Mouse (Mus musculus): ENCODE results near the gene Abtb2. TPM values are rescaled to one million over a fixed set of nuclear protein-coding genes. Genes with fewer than 3 reads are reported as not detected.

Gene Abtb2
- polyA plus RNA-seq, 1 experiment from 2014 or later = 9.7 TPM

GRCm38 (mm10) chr2:103670276-103670680 is 104.2 kb downstream of the Abtb2 start:
- no peaks in the 10 kb centered on the region for H3K27me3 ChIP-seq (ENCODE audit: control insufficient read depth, insufficient read depth, low read length)
- DNase-seq (ENCODE audit: low spot score) (no peak), ATAC-seq (replicated peaks; ENCODE audit: insufficient number of reproducible peaks, low FRiP score, low TSS enrichment, low read depth) (peak; percentile 45; the same call in 1 of the 2 replicates)
- H3K9ac ChIP-seq (replicated peaks; ENCODE audit: low read length) = no peak overlapping the region
- no peak overlapping the region for H3K27ac ChIP-seq (replicated peaks; ENCODE audit: low read depth, low read length)
- H3K36me3 ChIP-seq (replicated peaks; ENCODE audit: control insufficient read depth, insufficient read depth, low read depth, low read length) = no peaks in the 10 kb centered on the region
- H3K4me3 ChIP-seq (ENCODE audit: low read depth, low read length) = no peak overlapping the region
- H3K9me3 ChIP-seq (replicated peaks; ENCODE audit: control insufficient read depth, low read length) = no peaks in the 10 kb centered on the region
- H3K4me2 ChIP-seq (ENCODE audit: low read depth, low read length) = no peak overlapping the region
- H3K4me1 ChIP-seq (ENCODE audit: control insufficient read depth, insufficient read depth, low read length) = no peaks in the 10 kb centered on the region; the same call in 1 of the 2 replicates
- 70% methylated on average over 3 of the region's 3 CpGs for WGBS

- no peak for ATAC-seq (replicated peaks; ENCODE audit: insufficient number of reproducible peaks, low FRiP score, low TSS enrichment, low read depth)
- H3K9me3 ChIP-seq (replicated peaks; ENCODE audit: control insufficient read depth, low read length) = no peaks in the 10 kb centered on the region
- no peaks in the 10 kb centered on the region for H3K27me3 ChIP-seq (ENCODE audit: control insufficient read depth, insufficient read depth, low read length)
- no peaks in the 10 kb centered on the region; the same call in none of the 2 replicates for H3K4me1 ChIP-seq (ENCODE audit: control insufficient read depth, insufficient read depth, low read length)
- H3K4me3 ChIP-seq (ENCODE audit: low read depth, low read length) = no peak overlapping the region
- no peak overlapping the region for H3K4me2 ChIP-seq (ENCODE audit: low read depth, low read length)
- H3K36me3 ChIP-seq (replicated peaks; ENCODE audit: control insufficient read depth, insufficient read depth, low read depth, low read length) = no peaks in the 10 kb centered on the region
- H3K9ac ChIP-seq (replicated peaks; ENCODE audit: low read length) = no peak overlapping the region
- DNase-seq (ENCODE audit: low spot score) = no peak
- 73% methylated on average over 7 of the region's 7 CpGs for WGBS
- no peak overlapping the region for H3K27ac ChIP-seq (replicated peaks; ENCODE audit: low read depth, low read length)
These were observed 106.5 kb downstream of the Abtb2 start for GRCm38 (mm10) chr2:103672573-103673119.

GRCm38 (mm10) chr2:103673609-103674008 is 107.5 kb downstream of the Abtb2 start:
- H3K4me2 ChIP-seq (ENCODE audit: low read depth, low read length) = no peak overlapping the region
- no peak overlapping the region for H3K27ac ChIP-seq (replicated peaks; ENCODE audit: low read depth, low read length)
- no peak overlapping the region for H3K4me3 ChIP-seq (ENCODE audit: low read depth, low read length)
- ATAC-seq (replicated peaks; ENCODE audit: insufficient number of reproducible peaks, low FRiP score, low TSS enrichment, low read depth) = no peak
- WGBS = 86% methylated on average over 4 of the region's 4 CpGs
- no peaks in the 10 kb centered on the region for H3K27me3 ChIP-seq (ENCODE audit: control insufficient read depth, insufficient read depth, low read length)
- H3K9me3 ChIP-seq (replicated peaks; ENCODE audit: control insufficient read depth, low read length) = no peaks in the 10 kb centered on the region
- no peak overlapping the region for H3K9ac ChIP-seq (replicated peaks; ENCODE audit: low read length)
- no peak for DNase-seq (ENCODE audit: low spot score)
- no peaks in the 10 kb centered on the region; the same call in none of the 2 replicates for H3K4me1 ChIP-seq (ENCODE audit: control insufficient read depth, insufficient read depth, low read length)
- H3K36me3 ChIP-seq (replicated peaks; ENCODE audit: control insufficient read depth, insufficient read depth, low read depth, low read length) = no peaks in the 10 kb centered on the region

GRCm38 (mm10) chr2:103675391-103675790 is 109.3 kb downstream of the Abtb2 start:
- no peak for DNase-seq (ENCODE audit: low spot score)
- Histone ChIP-seq H3K9me3 (replicated peaks; ENCODE audit: control insufficient read depth, low read length) (no peaks in the 10 kb centered on the region), H3K36me3 (replicated peaks; ENCODE audit: control insufficient read depth, insufficient read depth, low read depth, low read length) (no peaks in the 10 kb centered on the region), H3K4me2 (ENCODE audit: low read depth, low read length) (no peak overlapping the region), H3K27me3 (ENCODE audit: control insufficient read depth, insufficient read depth, low read length) (no peaks in the 10 kb centered on the region), H3K4me1 (ENCODE audit: control insufficient read depth, insufficient read depth, low read length) (no peaks in the 10 kb centered on the region; the same call in none of the 2 replicates), H3K27ac (replicated peaks; ENCODE audit: low read depth, low read length) (no peak overlapping the region), H3K4me3 (ENCODE audit: low read depth, low read length) (no peak overlapping the region), H3K9ac (replicated peaks; ENCODE audit: low read length) (no peak overlapping the region)
- WGBS = 86% methylated on average over 5 of the region's 5 CpGs
- ATAC-seq (replicated peaks; ENCODE audit: insufficient number of reproducible peaks, low FRiP score, low TSS enrichment, low read depth) = no peak

- 25% methylated on average over 2 of the region's 2 CpGs for WGBS
- H3K4me2 ChIP-seq (ENCODE audit: low read depth, low read length) = no peak overlapping the region
- H3K36me3 ChIP-seq (replicated peaks; ENCODE audit: control insufficient read depth, insufficient read depth, low read depth, low read length) = no peaks in the 10 kb centered on the region
- DNase-seq (ENCODE audit: low spot score) (peak; percentile 83), ATAC-seq (replicated peaks; ENCODE audit: insufficient number of reproducible peaks, low FRiP score, low TSS enrichment, low read depth) (0 out of 2 replicates have a peak, but pooled peaks have one; percentile 20)
- no peaks in the 10 kb centered on the region for H3K9me3 ChIP-seq (replicated peaks; ENCODE audit: control insufficient read depth, low read length)
- H3K27ac ChIP-seq (replicated peaks; ENCODE audit: low read depth, low read length) = no peak overlapping the region
- H3K4me3 ChIP-seq (ENCODE audit: low read depth, low read length) = no peak overlapping the region
- H3K9ac ChIP-seq (replicated peaks; ENCODE audit: low read length) = no peak overlapping the region
- no peaks in the 10 kb centered on the region for H3K27me3 ChIP-seq (ENCODE audit: control insufficient read depth, insufficient read depth, low read length)
- H3K4me1 ChIP-seq (ENCODE audit: control insufficient read depth, insufficient read depth, low read length) = no peaks in the 10 kb centered on the region; the same call in none of the 2 replicates
These were observed 110.7 kb downstream of the Abtb2 start for GRCm38 (mm10) chr2:103676808-103677207.

- Histone ChIP-seq H3K4me1 (ENCODE audit: control insufficient read depth, insufficient read depth, low read length) (no peaks in the 10 kb centered on the region; the same call in none of the 2 replicates), H3K9ac (replicated peaks; ENCODE audit: low read length) (no peak overlapping the region), H3K27ac (replicated peaks; ENCODE audit: low read depth, low read length) (no peak overlapping the region), H3K36me3 (replicated peaks; ENCODE audit: control insufficient read depth, insufficient read depth, low read depth, low read length) (no peaks in the 10 kb centered on the region), H3K4me3 (ENCODE audit: low read depth, low read length) (no peak overlapping the region), H3K4me2 (ENCODE audit: low read depth, low read length) (no peak overlapping the region), H3K9me3 (replicated peaks; ENCODE audit: control insufficient read depth, low read length) (no peaks in the 10 kb centered on the region), H3K27me3 (ENCODE audit: control insufficient read depth, insufficient read depth, low read length) (no peaks in the 10 kb centered on the region)
- no peak for ATAC-seq (replicated peaks; ENCODE audit: insufficient number of reproducible peaks, low FRiP score, low TSS enrichment, low read depth)
- no peak for DNase-seq (ENCODE audit: low spot score)
- WGBS = 65% methylated on average over 7 of the region's 7 CpGs
These were observed 111.7 kb downstream of the Abtb2 start for GRCm38 (mm10) chr2:103677614-103678369.

GRCm38 (mm10) chr2:103678433-103678832 is 112.3 kb downstream of the Abtb2 start:
- H3K4me1 ChIP-seq (ENCODE audit: control insufficient read depth, insufficient read depth, low read length) = no peaks in the 10 kb centered on the region; the same call in none of the 2 replicates
- H3K9ac ChIP-seq (replicated peaks; ENCODE audit: low read length) = no peak overlapping the region
- H3K9me3 ChIP-seq (replicated peaks; ENCODE audit: control insufficient read depth, low read length) = no peaks in the 10 kb centered on the region
- 84% methylated on average over 6 of the region's 6 CpGs for WGBS
- H3K4me3 ChIP-seq (ENCODE audit: low read depth, low read length) = no peak overlapping the region
- H3K36me3 ChIP-seq (replicated peaks; ENCODE audit: control insufficient read depth, insufficient read depth, low read depth, low read length) = no peaks in the 10 kb centered on the region
- no peak overlapping the region for H3K27ac ChIP-seq (replicated peaks; ENCODE audit: low read depth, low read length)
- no peak overlapping the region for H3K4me2 ChIP-seq (ENCODE audit: low read depth, low read length)
- ATAC-seq (replicated peaks; ENCODE audit: insufficient number of reproducible peaks, low FRiP score, low TSS enrichment, low read depth) (no peak), DNase-seq (ENCODE audit: low spot score) (no peak)
- H3K27me3 ChIP-seq (ENCODE audit: control insufficient read depth, insufficient read depth, low read length) = no peaks in the 10 kb centered on the region

All from embryonic facial prominence, embryonic 11.5 days (tissue).